Mouse (Mus musculus): ENCODE results near the gene Hba-a1. TPM values are rescaled to one million over a fixed set of nuclear protein-coding genes. Genes with fewer than 3 reads are reported as not detected.
"Not testable (repeated sequence)": the region's sequence is repeated elsewhere in the genome, so short reads cannot be mapped to it uniquely, and the experiment has no call there.

The Hba-a1 gene
- 2,413 and 2,442 TPM in 2 replicates for polyA plus RNA-seq (2015; fragmentation: Nextera tagmentation; extraction: Ambion mirVana)

- not testable (repeated sequence) for H3K9ac ChIP-seq; ATAC-seq; H3K4me1 ChIP-seq; H3K27ac ChIP-seq; H3K4me3 ChIP-seq; H3K4me2 ChIP-seq; H3K36me3 ChIP-seq (ENCODE audit: poor library complexity, severe bottlenecking); H3K9me3 ChIP-seq (replicated peaks)
- peaks cover 10% of the 10 kb centered on the region for H3K27me3 ChIP-seq
- WGBS, result 50% methylated on average over 1 of the region's 5 CpGs
These were observed at the start of gene Hba-a1 for GRCm38 (mm10) chr11:32283091-32283777. Gene Hba-a1, plus strand, starts transcription at chr11:32283511.

DNA sequence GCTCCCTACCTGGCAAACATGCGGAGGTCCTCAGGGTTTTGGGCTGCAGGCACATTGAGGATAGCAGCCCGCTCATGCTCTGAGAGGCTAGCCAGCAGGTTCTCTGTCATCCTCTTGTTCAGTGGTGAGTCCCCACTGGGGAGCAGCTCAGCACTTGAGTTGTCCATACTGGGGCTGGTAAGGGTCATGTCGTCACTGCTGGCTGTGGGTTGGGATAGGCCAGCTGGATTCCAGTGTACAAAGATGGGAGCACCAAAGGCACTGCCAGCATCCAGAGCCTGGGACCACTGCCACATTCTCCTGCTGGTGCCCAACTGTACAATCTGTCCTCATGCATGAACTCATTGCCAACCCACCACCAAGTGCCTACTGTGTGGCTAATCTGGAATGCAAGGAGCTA lies 49.4 kb upstream of the Hba-a1 start:
- Histone ChIP-seq H3K9me3 (replicated peaks) (no peaks in the 10 kb centered on the region), H3K4me3 (no peak overlapping the region), H3K27ac (no peak overlapping the region), H3K36me3 (ENCODE audit: poor library complexity, severe bottlenecking) (peaks cover 68% of the 10 kb centered on the region), H3K4me2 (no peak overlapping the region), H3K27me3 (no peaks in the 10 kb centered on the region), H3K4me1 (peaks cover 37% of the 10 kb centered on the region), H3K9ac (no peak overlapping the region; the same call in 1 of the 2 replicates)
- ATAC-seq, result no peak
- WGBS, result 93% methylated on average over 3 of the region's 3 CpGs

GRCm38 (mm10) chr11:32234816-32235485 lies 48.4 kb upstream of the Hba-a1 start:
- 90% methylated on average over 6 of the region's 6 CpGs for WGBS
- H3K27me3 ChIP-seq, result no peaks in the 10 kb centered on the region
- H3K4me1 ChIP-seq, result peaks cover 37% of the 10 kb centered on the region
- H3K36me3 ChIP-seq (ENCODE audit: poor library complexity, severe bottlenecking), result peaks cover 67% of the 10 kb centered on the region
- H3K27ac ChIP-seq, result peak overlapping the region; percentile 76
- H3K9ac ChIP-seq, result peak overlapping the region; percentile 12; the same call in 1 of the 2 replicates
- H3K9me3 ChIP-seq (replicated peaks), result no peaks in the 10 kb centered on the region
- no peak overlapping the region for H3K4me2 ChIP-seq
- ATAC-seq, result no peak
- H3K4me3 ChIP-seq, result no peak overlapping the region

DNA sequence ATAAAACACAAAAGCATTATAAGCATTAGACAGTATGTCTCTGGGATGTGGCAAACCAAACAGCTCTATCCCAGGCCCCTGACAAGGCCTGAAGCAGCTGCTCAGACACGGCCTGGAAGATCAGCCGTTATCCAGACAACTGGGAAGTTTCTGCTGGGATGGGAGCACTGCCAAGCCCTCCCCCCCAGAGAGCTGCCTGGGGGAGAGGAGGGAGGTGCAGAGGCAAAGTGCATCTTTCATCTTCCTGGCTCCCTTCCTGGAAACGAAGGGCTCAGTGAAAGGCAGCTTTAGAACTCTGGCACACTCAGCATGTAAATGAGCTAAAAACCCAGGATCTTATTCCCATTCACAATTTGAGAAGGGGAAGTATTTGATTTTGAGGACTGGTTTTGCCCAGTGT lies 47.7 kb upstream of the Hba-a1 start:
- Histone ChIP-seq H3K4me2 (no peak overlapping the region), H3K4me1 (peaks cover 37% of the 10 kb centered on the region), H3K27ac (peak overlapping the region; percentile 76), H3K27me3 (no peaks in the 10 kb centered on the region), H3K9me3 (replicated peaks) (no peaks in the 10 kb centered on the region), H3K4me3 (no peak overlapping the region), H3K36me3 (ENCODE audit: poor library complexity, severe bottlenecking) (peaks cover 67% of the 10 kb centered on the region), H3K9ac (no peak overlapping the region)
- WGBS, result 30% methylated on average over 3 of the region's 3 CpGs
- peak; percentile 66 for ATAC-seq

DNA sequence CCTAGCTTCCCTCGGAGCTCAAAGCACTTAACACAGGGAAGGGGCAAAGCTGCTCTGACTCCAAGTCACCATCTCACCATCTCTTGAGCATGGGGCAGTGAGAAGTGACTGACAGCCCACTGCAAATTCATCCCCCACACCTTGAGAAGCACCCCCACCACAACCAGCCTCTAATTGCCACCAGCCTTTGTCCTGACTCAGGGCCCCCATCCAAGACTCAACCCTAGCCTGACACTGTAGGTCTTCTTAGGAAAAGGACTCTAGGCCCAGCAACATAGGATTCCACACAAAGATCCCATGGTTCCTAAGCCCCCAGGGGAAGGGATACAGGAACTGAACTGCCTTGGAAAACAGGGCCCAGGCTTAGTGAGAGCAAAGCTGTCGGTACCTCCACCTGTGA lies 47.2 kb upstream of the Hba-a1 start:
- peak; percentile 38 for ATAC-seq
- Histone ChIP-seq H3K27me3 (no peaks in the 10 kb centered on the region), H3K4me3 (no peak overlapping the region), H3K4me2 (no peak overlapping the region), H3K27ac (peak overlapping the region; percentile 76), H3K9me3 (replicated peaks) (no peaks in the 10 kb centered on the region), H3K36me3 (ENCODE audit: poor library complexity, severe bottlenecking) (peaks cover 63% of the 10 kb centered on the region), H3K4me1 (peaks cover 37% of the 10 kb centered on the region), H3K9ac (peak overlapping the region; percentile 6; the same call in 1 of the 2 replicates)
- 55% methylated on average over 2 of the region's 2 CpGs for WGBS

GRCm38 (mm10) chr11:32236712-32237410 lies 46.5 kb upstream of the Hba-a1 start:
- ATAC-seq, result no peak
- 55% methylated on average over 9 of the region's 9 CpGs for WGBS
- peak overlapping the region; percentile 6; the same call in 1 of the 2 replicates for H3K9ac ChIP-seq
- H3K36me3 ChIP-seq (ENCODE audit: poor library complexity, severe bottlenecking), result peaks cover 59% of the 10 kb centered on the region
- H3K4me2 ChIP-seq, result no peak overlapping the region
- H3K4me3 ChIP-seq, result no peak overlapping the region
- H3K27me3 ChIP-seq, result no peaks in the 10 kb centered on the region
- no peaks in the 10 kb centered on the region for H3K9me3 ChIP-seq (replicated peaks)
- peak overlapping the region; percentile 76 for H3K27ac ChIP-seq
- peaks cover 37% of the 10 kb centered on the region for H3K4me1 ChIP-seq

DNA sequence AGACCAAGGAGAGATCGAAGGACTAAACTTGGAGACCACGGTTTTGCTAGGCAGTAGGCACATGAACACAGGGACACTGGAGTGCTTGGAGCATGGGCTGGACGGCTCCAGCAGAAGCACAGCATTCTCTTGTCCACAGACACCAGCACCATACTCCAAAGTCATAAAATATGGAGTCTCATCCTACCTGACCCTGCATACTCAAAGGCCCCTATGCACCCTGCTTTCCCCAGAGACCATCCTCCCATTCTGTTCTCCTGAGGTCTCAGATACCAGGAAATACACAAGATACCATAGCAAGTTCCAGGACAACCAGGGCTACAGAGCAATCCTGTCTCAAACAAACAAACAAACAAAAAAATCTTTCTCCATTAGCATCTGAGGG lies 45.9 kb upstream of the Hba-a1 start:
- 92% methylated on average over 3 of the region's 3 CpGs for WGBS
- Histone ChIP-seq H3K4me3 (no peak overlapping the region), H3K9me3 (replicated peaks) (no peaks in the 10 kb centered on the region), H3K36me3 (ENCODE audit: poor library complexity, severe bottlenecking) (peaks cover 58% of the 10 kb centered on the region), H3K4me1 (peaks cover 37% of the 10 kb centered on the region), H3K27me3 (no peaks in the 10 kb centered on the region), H3K4me2 (no peak overlapping the region), H3K9ac (no peak overlapping the region), H3K27ac (peak overlapping the region; percentile 76; the same call in 1 of the 2 replicates)
- ATAC-seq, result no peak

DNA sequence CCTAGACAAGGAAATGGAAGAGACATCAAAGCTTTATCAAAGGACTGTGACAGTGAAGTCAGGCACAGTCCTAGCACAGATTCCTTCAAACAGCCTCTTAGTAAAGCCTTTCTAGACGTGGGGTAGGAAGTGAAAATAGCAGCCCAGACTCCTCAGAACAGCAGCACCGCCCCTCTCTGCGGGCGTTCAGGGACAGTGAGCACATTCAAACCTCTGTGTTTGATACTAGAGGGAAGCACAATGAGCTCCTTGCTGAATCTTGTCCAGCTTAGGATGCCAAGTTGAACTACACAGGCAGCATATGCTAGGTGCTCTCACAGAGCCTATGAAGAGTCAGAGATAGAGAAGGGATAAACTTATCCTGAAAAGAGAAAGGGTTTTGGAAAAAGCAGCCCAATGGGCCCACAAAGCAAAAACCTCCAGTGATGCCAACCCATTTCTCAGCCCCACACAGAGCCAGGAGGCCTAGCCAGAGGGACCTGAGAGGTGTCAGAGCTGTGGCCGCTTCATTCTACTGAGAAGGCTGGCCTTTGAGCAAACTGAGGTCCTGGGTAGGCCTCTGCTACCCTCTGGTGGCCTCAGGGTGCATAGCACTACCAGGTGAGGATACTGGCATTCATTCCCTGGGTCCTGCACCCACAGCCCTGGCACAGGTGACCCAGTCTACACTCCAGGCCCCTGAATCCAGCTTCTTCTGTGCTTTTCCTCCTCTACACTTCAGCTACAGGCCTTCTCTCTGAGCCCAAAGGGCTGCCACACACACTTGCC lies 45.0 kb upstream of the Hba-a1 start:
- WGBS, result 63% methylated on average over 5 of the region's 5 CpGs
- no peak overlapping the region for H3K4me2 ChIP-seq
- peaks cover 37% of the 10 kb centered on the region for H3K4me1 ChIP-seq
- no peak overlapping the region for H3K4me3 ChIP-seq
- H3K36me3 ChIP-seq (ENCODE audit: poor library complexity, severe bottlenecking), result peaks cover 54% of the 10 kb centered on the region
- H3K9me3 ChIP-seq (replicated peaks), result no peaks in the 10 kb centered on the region
- no peaks in the 10 kb centered on the region for H3K27me3 ChIP-seq
- ATAC-seq, result peak; percentile 57
- H3K9ac ChIP-seq, result no peak overlapping the region
- no peak overlapping the region for H3K27ac ChIP-seq

DNA sequence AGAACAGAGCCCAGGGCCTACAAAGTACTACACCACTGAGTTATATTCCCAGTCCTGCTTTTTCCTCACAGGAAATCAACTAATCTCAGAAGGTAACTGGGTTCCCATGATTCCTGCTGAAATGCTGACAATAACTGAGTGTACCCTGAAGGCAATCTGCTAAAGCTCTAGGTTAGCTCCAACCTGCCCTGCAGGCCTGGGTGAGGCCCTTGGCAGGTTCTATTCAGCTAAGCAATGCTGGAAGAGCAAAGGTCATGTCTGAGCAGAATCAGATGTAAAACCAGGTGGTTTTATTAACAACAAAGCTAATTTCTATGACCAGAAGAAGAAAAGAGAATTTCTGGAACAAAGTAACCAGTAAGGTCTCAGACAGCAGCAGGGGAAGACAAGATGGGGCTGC lies 41.9 kb upstream of the Hba-a1 start:
- ATAC-seq, result no peak
- Histone ChIP-seq H3K27ac (no peak overlapping the region), H3K4me3 (no peak overlapping the region), H3K4me2 (no peak overlapping the region), H3K9me3 (replicated peaks) (no peaks in the 10 kb centered on the region), H3K4me1 (peaks cover 18% of the 10 kb centered on the region), H3K36me3 (ENCODE audit: poor library complexity, severe bottlenecking) (peaks cover 66% of the 10 kb centered on the region), H3K9ac (no peak overlapping the region), H3K27me3 (no peaks in the 10 kb centered on the region)

DNA sequence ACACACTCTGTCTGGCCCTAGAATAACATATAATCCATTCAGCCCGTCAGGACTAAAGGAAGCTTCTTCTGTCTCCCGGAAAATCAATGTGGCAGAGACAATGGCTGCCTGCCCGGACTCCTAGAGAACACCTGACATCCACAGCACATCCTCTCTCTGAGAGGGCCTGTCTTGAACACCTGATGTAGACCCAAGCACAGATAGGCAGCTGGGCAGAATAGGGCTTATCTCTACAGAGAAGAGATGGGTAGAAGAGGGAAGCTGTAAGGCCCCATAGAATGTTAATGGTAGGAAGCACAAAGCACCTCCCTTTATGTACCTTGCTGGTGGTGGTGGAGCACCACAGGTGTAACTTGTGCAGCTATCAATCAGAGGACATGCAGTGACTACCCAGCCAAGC lies 41.1 kb upstream of the Hba-a1 start:
- Histone ChIP-seq H3K4me2 (no peak overlapping the region), H3K9me3 (replicated peaks) (no peaks in the 10 kb centered on the region), H3K4me3 (no peak overlapping the region), H3K4me1 (peaks cover 10% of the 10 kb centered on the region; the same call in 1 of the 2 replicates), H3K27ac (no peak overlapping the region), H3K36me3 (ENCODE audit: poor library complexity, severe bottlenecking) (peaks cover 73% of the 10 kb centered on the region), H3K27me3 (no peaks in the 10 kb centered on the region), H3K9ac (no peak overlapping the region)
- ATAC-seq, result no peak
- whole genome bisulfite sequencing, result 93% methylated on average over 3 of the region's 3 CpGs

DNA sequence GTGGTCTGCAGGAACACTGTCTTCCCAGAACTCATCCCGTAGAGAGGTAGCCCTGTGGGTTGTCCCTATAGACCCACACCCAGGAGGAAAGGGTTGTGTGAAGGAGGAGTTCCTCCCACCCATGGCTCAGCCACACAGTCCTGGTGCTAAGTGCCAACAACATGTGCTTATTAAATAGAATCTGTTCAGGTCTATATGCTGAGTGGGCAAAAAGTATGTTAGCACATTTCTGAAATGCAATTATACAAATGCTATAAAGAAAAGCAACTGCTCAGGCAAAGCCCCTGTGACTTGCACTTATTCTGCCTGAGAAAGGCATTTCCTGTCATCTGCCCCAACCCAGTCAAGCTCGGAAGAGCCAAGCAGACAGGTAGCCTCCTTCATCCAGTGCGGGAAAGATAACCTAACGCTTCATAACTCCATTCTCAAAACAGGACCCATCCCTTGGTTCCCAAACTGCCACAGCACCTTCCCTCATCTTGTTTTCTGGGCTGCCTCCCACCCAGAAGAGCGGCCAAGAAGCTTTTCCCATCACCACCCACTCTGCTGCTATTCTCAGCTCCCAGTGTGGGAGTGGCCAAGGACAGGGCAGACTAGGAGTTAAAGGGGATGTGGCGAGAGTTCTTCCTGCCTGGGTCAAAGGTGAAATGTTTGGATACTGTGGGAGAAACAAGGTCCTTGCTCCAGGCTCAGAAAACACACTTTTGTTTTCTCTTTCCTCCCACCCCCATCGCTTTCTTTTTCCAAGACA lies 39.9 kb upstream of the Hba-a1 start:
- H3K4me2 ChIP-seq, result no peak overlapping the region
- no peak overlapping the region for H3K9ac ChIP-seq
- no peaks in the 10 kb centered on the region for H3K9me3 ChIP-seq (replicated peaks)
- no peaks in the 10 kb centered on the region for H3K27me3 ChIP-seq
- 81% methylated on average over 7 of the region's 7 CpGs for WGBS
- no peak overlapping the region for H3K27ac ChIP-seq
- no peaks in the 10 kb centered on the region for H3K4me1 ChIP-seq
- no peak overlapping the region for H3K4me3 ChIP-seq
- peaks cover 79% of the 10 kb centered on the region for H3K36me3 ChIP-seq (ENCODE audit: poor library complexity, severe bottlenecking)
- no peak for ATAC-seq
